Mouse (Mus musculus) heart, embryonic 10.5 days (tissue): ENCODE data around the gene Misp. TPM values are rescaled to one million over a fixed set of nuclear protein-coding genes. Genes with fewer than 3 reads are reported as not detected.

Source experiments
- DNase-seq: peaks from one replicate; pipeline ENCODE4 v3.0.0-alpha.2; 2017; ENCODE audit warnings: low spot score
- H3K27ac ChIP-seq: fragments of 300-500 bp; sonication (generic); 2 replicates; pipeline ENCODE4 v1.5.1; 2016; ENCODE audit warnings: mild to moderate bottlenecking
- H3K27me3 ChIP-seq: fragments of 300-500 bp; sonication (generic); 2 replicates; pipeline ENCODE4 v1.6.1; 2016; ENCODE audit warnings: mild to moderate bottlenecking; ENCODE audit not compliant: poor library complexity, insufficient read depth, severe bottlenecking
- H3K36me3 ChIP-seq: fragments of 300-500 bp; sonication (generic); 2 replicates; pipeline ENCODE4 v1.6.1; 2016; ENCODE audit warnings: mild to moderate bottlenecking, moderate library complexity
- H3K4me1 ChIP-seq: fragments of 300-500 bp; sonication (generic); 2 replicates; pipeline ENCODE4 v1.6.1; 2016; ENCODE audit warnings: mild to moderate bottlenecking
- H3K4me3 ChIP-seq: fragments of 300-500 bp; sonication (generic); 2 replicates; pipeline ENCODE4 v1.5.1; 2016; ENCODE audit warnings: mild to moderate bottlenecking, moderate library complexity
- H3K9me3 ChIP-seq: fragments of 300-500 bp; sonication (generic); 2 replicates; pipeline ENCODE4 v1.6.1; 2016; ENCODE audit warnings: mild to moderate bottlenecking, moderate library complexity
- WGBS: fragments of 180-500 bp; shearing (Covaris S2); methylation state at CpG from one replicate; pipeline ENCODE4 v1.1.7; 2016; 5-methylcytosine and 5-hydroxymethylcytosine counted together
- polyA plus RNA-seq: library from polyadenylated mRNA; unstranded; fragments of >200 nt; fragmentation: Nextera tagmentation; extraction: Ambion mirVana; gene quantifications from 2 replicates; pipeline ENCODE4 v1.2.1, GENCODE M21; 2016

The Misp gene
- polyA plus RNA-seq, 1 experiment from 2014 or later = 0.82 TPM

- 37% methylated on average over 27 of the region's 27 CpGs for whole genome bisulfite sequencing
- Histone ChIP-seq H3K27me3 (peaks cover 54% of the 10 kb centered on the region), H3K4me3 (no peak overlapping the region), H3K9me3 (no peaks in the 10 kb centered on the region), H3K36me3 (no peaks in the 10 kb centered on the region), H3K27ac (no peak overlapping the region), H3K4me1 (peaks cover 21% of the 10 kb centered on the region)
- no peak for DNase-seq
These were observed 36.6 kb upstream of the Misp start for GRCm38 (mm10) chr10:79783920-79784800.

- Histone ChIP-seq H3K27me3 (peaks cover 17% of the 10 kb centered on the region), H3K4me3 (no peak overlapping the region), H3K9me3 (no peaks in the 10 kb centered on the region), H3K36me3 (no peaks in the 10 kb centered on the region), H3K4me1 (peaks cover 6% of the 10 kb centered on the region; the same call in 1 of the 2 replicates), H3K27ac (no peak overlapping the region)
- no peak for DNase-seq
- WGBS = 30% methylated on average over 7 of the region's 7 CpGs
These were observed 32.2 kb upstream of the Misp start for GRCm38 (mm10) chr10:79788386-79789158.

GRCm38 (mm10) chr10:79789581-79789980, 31.2 kb upstream of the Misp start:
- DNase-seq = no peak
- Histone ChIP-seq H3K4me3 (no peak overlapping the region), H3K36me3 (no peaks in the 10 kb centered on the region), H3K27me3 (peaks cover 11% of the 10 kb centered on the region), H3K27ac (no peak overlapping the region), H3K9me3 (no peaks in the 10 kb centered on the region), H3K4me1 (peaks cover 16% of the 10 kb centered on the region)
- WGBS = 45% methylated on average over 2 of the region's 2 CpGs

- Histone ChIP-seq H3K4me3 (no peak within 1 kb of the TSS), H3K4me1 (peaks cover 23% of the 10 kb centered on the region), H3K27ac (no peak within 1 kb of the TSS), H3K36me3 (no peaks in the 10 kb centered on the region), H3K9me3 (no peaks in the 10 kb centered on the region), H3K27me3 (peaks cover 3% of the 10 kb centered on the region; the same call in 1 of the 2 replicates)
- no peak for DNase-seq
- 76% methylated on average over 4 of the region's 4 CpGs for WGBS
These were observed 29.9 kb upstream of the Misp start, which contains the start of gene Prss57 for GRCm38 (mm10) chr10:79790861-79791260. Gene Prss57 (minus strand): TSS chr10:79790961.

GRCm38 (mm10) chr10:79792339-79793040, 28.3 kb upstream of the Misp start:
- WGBS = 76% methylated on average over 5 of the region's 5 CpGs
- Histone ChIP-seq H3K27ac (peak overlapping the region; percentile 93; the same call in 1 of the 2 replicates), H3K9me3 (no peaks in the 10 kb centered on the region), H3K4me3 (0 out of 2 replicates have a peak overlapping the region, but pooled peaks have one; percentile 89), H3K27me3 (no peaks in the 10 kb centered on the region), H3K4me1 (peaks cover 29% of the 10 kb centered on the region), H3K36me3 (no peaks in the 10 kb centered on the region)
- no peak for DNase-seq

GRCm38 (mm10) chr10:79793051-79793737, 27.6 kb upstream of the Misp start, which contains the start of gene Palm:
Gene Palm (plus strand): TSS chr10:79793572.
- Histone ChIP-seq H3K36me3 (no peaks in the 10 kb centered on the region), H3K4me1 (peaks cover 32% of the 10 kb centered on the region), H3K27me3 (no peaks in the 10 kb centered on the region), H3K9me3 (no peaks in the 10 kb centered on the region), H3K27ac (peak within 1 kb of the TSS; percentile 93), H3K4me3 (peak within 1 kb of the TSS; percentile 89)
- WGBS = 5% methylated on average over 51 of the region's 51 CpGs
- no peak for DNase-seq

GRCm38 (mm10) chr10:79793738-79794490, 26.9 kb upstream of the Misp start:
- Histone ChIP-seq H3K36me3 (no peaks in the 10 kb centered on the region), H3K4me1 (peaks cover 34% of the 10 kb centered on the region), H3K27ac (peak overlapping the region; percentile 93), H3K27me3 (no peaks in the 10 kb centered on the region), H3K4me3 (peak overlapping the region; percentile 89), H3K9me3 (no peaks in the 10 kb centered on the region)
- no peak for DNase-seq
- 4% methylated on average over 38 of the region's 38 CpGs for WGBS

- Histone ChIP-seq H3K9me3 (no peaks in the 10 kb centered on the region), H3K27ac (peak overlapping the region; percentile 93), H3K4me3 (peak overlapping the region; percentile 89), H3K27me3 (no peaks in the 10 kb centered on the region), H3K4me1 (peaks cover 34% of the 10 kb centered on the region), H3K36me3 (no peaks in the 10 kb centered on the region)
- no peak for DNase-seq
- 12% methylated on average over 10 of the region's 10 CpGs for WGBS
These were observed 26.3 kb upstream of the Misp start for GRCm38 (mm10) chr10:79794491-79794931.

- H3K36me3 ChIP-seq = no peaks in the 10 kb centered on the region
- 0 out of 2 replicates have a peak overlapping the region, but pooled peaks have one; percentile 8 for H3K4me3 ChIP-seq
- peaks cover 40% of the 10 kb centered on the region for H3K4me1 ChIP-seq
- H3K9me3 ChIP-seq = no peaks in the 10 kb centered on the region
- no peak overlapping the region for H3K27ac ChIP-seq
- H3K27me3 ChIP-seq = no peaks in the 10 kb centered on the region
- 95% methylated on average over 3 of the region's 3 CpGs for WGBS
- no peak for DNase-seq
These were observed 24.9 kb upstream of the Misp start for GRCm38 (mm10) chr10:79795905-79796304.

- Histone ChIP-seq H3K27me3 (no peaks in the 10 kb centered on the region), H3K4me1 (peaks cover 50% of the 10 kb centered on the region), H3K36me3 (no peaks in the 10 kb centered on the region), H3K9me3 (no peaks in the 10 kb centered on the region), H3K27ac (no peak overlapping the region; the same call in 1 of the 2 replicates), H3K4me3 (no peak overlapping the region)
- WGBS = 34% methylated on average over 15 of the region's 15 CpGs
- DNase-seq = no peak
These were observed 23.5 kb upstream of the Misp start for GRCm38 (mm10) chr10:79797326-79797725.

GRCm38 (mm10) chr10:79798289-79798928, 22.4 kb upstream of the Misp start:
- no peak overlapping the region for H3K27ac ChIP-seq
- DNase-seq = no peak
- no peaks in the 10 kb centered on the region for H3K36me3 ChIP-seq
- H3K9me3 ChIP-seq = no peaks in the 10 kb centered on the region
- H3K27me3 ChIP-seq = no peaks in the 10 kb centered on the region
- H3K4me3 ChIP-seq = 0 out of 2 replicates have a peak overlapping the region, but pooled peaks have one; percentile 0
- peaks cover 57% of the 10 kb centered on the region for H3K4me1 ChIP-seq
- WGBS = 74% methylated on average over 12 of the region's 12 CpGs
